Mouse (Mus musculus): ENCODE measurements at regions not wholly inside any gene's neighbourhood (a gene's known extent, or its start where the extent isn't known, plus 50 kb on each side); places are given as distances from the start of the nearest gene placed in this dataset.

- TF ChIP-seq POLR2A (IDR thresholded peaks at IDR 0.05; ENCODE audit: borderline replicate concordance, insufficient read depth, low read length) (no peak), CTCF (IDR thresholded peaks at IDR 0.05; ENCODE audit: borderline replicate concordance, insufficient read depth, low read depth, low read length) (no peak)
Observed at GRCm38 (mm10) chr9:120855293-120856050, 73.5 kb upstream of the Ctnnb1 start.

Data from cerebellum, adult 2 months (tissue).